Mouse (Mus musculus) gastrocnemius, adult 8-10 months (tissue): ENCODE measurements around the gene Nr2f6. TPM values are rescaled to one million over a fixed set of nuclear protein-coding genes. Genes with fewer than 3 reads are reported as not detected.
"Not testable (repeated sequence)": the region's sequence is repeated elsewhere in the genome, so short reads cannot be mapped to it uniquely, and the experiment has no call there.

Source experiments
- DNase-seq, 2 experiments: peaks; one replicate each; pipeline ENCODE4 v3.0.0; 2022; ENCODE audit warnings: low spot score in 2 of 2
- total RNA-seq, 4 experiments: library from RNA; stranded (reverse); gene quantifications; 2 replicates each; pipeline ENCODE4 v1.2.4; 2022

Nr2f6 gene
- total RNA-seq, 4 experiments from 2014 or later = 19.9 to 23.3 (median 20.9) TPM

- DNase-seq = no peak
Measured at GRCm38 (mm10) chr8:71367529-71368176, 14.1 kb downstream of the Nr2f6 start.

GRCm38 (mm10) chr8:71366771-71367528 is 14.8 kb downstream of the Nr2f6 start, which contains the start of gene Use1:
Gene Use1 (plus strand): TSS chr8:71366848.
- peak; percentile 88 to 89 for DNase-seq

- DNase-seq = no peak
Measured at GRCm38 (mm10) chr8:71358026-71358425, 23.7 kb downstream of the Nr2f6 start.

GRCm38 (mm10) chr8:71351520-71351919 is 30.2 kb downstream of the Nr2f6 start:
- no peak for DNase-seq

GRCm38 (mm10) chr8:71351117-71351516 is 30.6 kb downstream of the Nr2f6 start:
- no peak for DNase-seq

GRCm38 (mm10) chr8:71346581-71346980 is 35.2 kb downstream of the Nr2f6 start:
- no peak for DNase-seq

- no peak for DNase-seq
Measured at GRCm38 (mm10) chr8:71340625-71341024, 41.1 kb downstream of the Nr2f6 start.

- DNase-seq = not testable (repeated sequence)
Measured at GRCm38 (mm10) chr8:71337834-71338233, 43.9 kb downstream of the Nr2f6 start.

GRCm38 (mm10) chr8:71324848-71325247 is 56.9 kb downstream of the Nr2f6 start:
- DNase-seq = peak in 1 of 2 experiments; percentile 22

Other genes starting within 250 kb of the Nr2f6 start
- gene Myo9b, start 109.2 kb downstream of the Nr2f6 start, total RNA-seq = 1 to 10 TPM; 6.2 to 8.6 (median 7.8) TPM
- gene Haus8, start 109.0 kb downstream of the Nr2f6 start, total RNA-seq = 1 to 10 TPM; 2.4 to 5.5 (median 4.0) TPM
- 100 to 1,000 TPM in 2 of 4 experiments, 10 to 100 TPM in 2; 90.5 to 106 (median 100) TPM for gene Use1, start 15.1 kb downstream of the Nr2f6 start, total RNA-seq
- gene Ocel1, start 10.7 kb downstream of the Nr2f6 start, total RNA-seq = 1 to 10 TPM; 5.0 to 6.0 (median 5.8) TPM
- gene Ushbp1, start 13.8 kb upstream of the Nr2f6 start, total RNA-seq = 1 to 10 TPM; 3.5 to 6.3 (median 4.5) TPM
- 10 to 100 TPM; 68.5 to 73.4 (median 70.8) TPM for gene Babam1, start 14.9 kb upstream of the Nr2f6 start, total RNA-seq
- not detected for gene Ankle1, start 24.1 kb upstream of the Nr2f6 start, total RNA-seq
- gene Abhd8, start 81.7 kb upstream of the Nr2f6 start, total RNA-seq = 10 to 100 TPM; 22.3 to 28.9 (median 26.3) TPM
- 10 to 100 TPM; 63.4 to 72.1 (median 68.8) TPM for gene Mrpl34, start 83.0 kb upstream of the Nr2f6 start, total RNA-seq
- 10 to 100 TPM; 24.5 to 31.8 (median 26.5) TPM for gene Dda1, start 87.2 kb upstream of the Nr2f6 start, total RNA-seq
- 10 to 100 TPM; 15.4 to 16.5 (median 15.9) TPM for gene Ano8, start 104.0 kb upstream of the Nr2f6 start, total RNA-seq
- gene Gtpbp3, start 106.1 kb upstream of the Nr2f6 start, total RNA-seq = 10 to 100 TPM in 3 of 4 experiments, 1 to 10 TPM in 1; 9.5 to 11.2 (median 10.5) TPM
- 1 to 10 TPM; 6.6 to 9.5 (median 8.2) TPM for gene Plvap, start 129.8 kb upstream of the Nr2f6 start, total RNA-seq
- not detected for gene Ccdc194, start 143.8 kb upstream of the Nr2f6 start, total RNA-seq
- gene Bst2, start 155.5 kb upstream of the Nr2f6 start, total RNA-seq = 1 to 10 TPM; 4.7 to 9.2 (median 7.6) TPM
- gene Mvb12a, start 161.0 kb upstream of the Nr2f6 start, total RNA-seq = 10 to 100 TPM; 17.7 to 28.7 (median 23.4) TPM
- gene Tmem221, start 176.9 kb upstream of the Nr2f6 start, total RNA-seq = not detected
- gene Nxnl1, start 184.6 kb upstream of the Nr2f6 start, total RNA-seq = under 1 TPM in 2 of 4 experiments, not detected in 2; 0.09 to 0.13 TPM
- 10 to 100 TPM; 70.7 to 88.1 (median 80.5) TPM for gene Slc27a1, start 186.9 kb upstream of the Nr2f6 start, total RNA-seq
- 10 to 100 TPM; 19.3 to 22.8 (median 21.2) TPM for gene Pgls, start 210.2 kb upstream of the Nr2f6 start, total RNA-seq
- under 1 TPM; 0.27 to 0.63 (median 0.40) TPM for gene Fam129c, start 215.7 kb upstream of the Nr2f6 start, total RNA-seq
- 10 to 100 TPM; 36.6 to 45.2 (median 38.1) TPM for gene Colgalt1, start 229.0 kb upstream of the Nr2f6 start, total RNA-seq